Mouse (Mus musculus) heart, embryonic 14.5 days (tissue): ENCODE measurements at regions not wholly inside any gene's neighbourhood (a gene's known extent, or its start where the extent isn't known, plus 50 kb on each side); places are given as distances from the start of the nearest gene placed in this dataset.

Source experiments
- ATAC-seq: fragments of 200-750 bp; cut with Nextera tagmentation; 2 replicates; pipeline ENCODE4 v1.8.0; 2017; ENCODE audit warnings: low read depth, moderate TSS enrichment; ENCODE audit not compliant: insufficient number of reproducible peaks, insufficient read depth, low FRiP score
- H3K27ac ChIP-seq, 2 experiments: fragments of 200-500 bp in 1 of 2; fragments of 300-500 bp in 1 of 2; sonication (generic) in 1 of 2; replicated peaks in 1 of 2; 2 replicates each; pipeline ENCODE4 v1.5.1; 2012 to 2014; ENCODE audit warnings: low read depth in 2 of 2, low read length in 2 of 2, control low read depth in 1 of 2, mild to moderate bottlenecking in 1 of 2, mixed read lengths in 1 of 2; ENCODE audit not compliant: control insufficient read depth in 1 of 2, insufficient read depth in 1 of 2
- H3K27me3 ChIP-seq: fragments of 300-500 bp; sonication (generic); 2 replicates; pipeline ENCODE4 v1.6.1; 2014; ENCODE audit warnings: mild to moderate bottlenecking, low read length, control low read depth; ENCODE audit not compliant: control insufficient read depth, insufficient read depth
- H3K36me3 ChIP-seq: fragments of 300-500 bp; sonication (generic); 2 replicates; pipeline ENCODE4 v1.6.1; 2014; ENCODE audit warnings: mild to moderate bottlenecking, control low read depth, low read length, mixed read lengths; ENCODE audit not compliant: control insufficient read depth, insufficient read depth
- H3K4me1 ChIP-seq, 2 experiments: fragments of 200-500 bp in 1 of 2; fragments of 300-500 bp in 1 of 2; sonication (generic) in 1 of 2; 2 replicates each; pipeline ENCODE4 v1.6.1; 2012 to 2014; ENCODE audit warnings: low read length in 2 of 2, control low read depth in 1 of 2, mixed read lengths in 1 of 2; ENCODE audit not compliant: control insufficient read depth in 2 of 2, insufficient read depth in 2 of 2
- H3K4me2 ChIP-seq: fragments of 300-500 bp; sonication (generic); 2 replicates; pipeline ENCODE4 v1.6.1; 2014; ENCODE audit warnings: mild to moderate bottlenecking, low read length
- H3K4me3 ChIP-seq, 2 experiments: fragments of 200-500 bp in 1 of 2; fragments of 300-500 bp in 1 of 2; sonication (generic) in 1 of 2; 2 replicates each; pipeline ENCODE4 v1.5.1; 2012 to 2014; ENCODE audit warnings: low read length in 2 of 2, mild to moderate bottlenecking in 2 of 2, control low read depth in 1 of 2, low read depth in 1 of 2, moderate library complexity in 1 of 2; ENCODE audit not compliant: control insufficient read depth in 1 of 2, insufficient read depth in 1 of 2
- H3K9ac ChIP-seq: fragments of 300-500 bp; sonication (generic); 2 replicates; pipeline ENCODE4 v1.6.1; 2014; ENCODE audit warnings: mild to moderate bottlenecking, low read length
- H3K9me3 ChIP-seq: fragments of 300-500 bp; sonication (generic); 2 replicates; pipeline ENCODE4 v1.6.1; 2016; ENCODE audit warnings: low read length, control low read depth; ENCODE audit not compliant: control insufficient read depth
- WGBS: fragments of 180-500 bp; shearing (Covaris S2); extraction: QIAGEN DNeasy Blood & Tissue Kit; methylation state at CpG from one replicate; pipeline ENCODE4 v1.1.7; 2014; 5-methylcytosine and 5-hydroxymethylcytosine counted together

- Histone ChIP-seq H3K4me2 (no peak overlapping the region), H3K9me3 (no peaks in the 10 kb centered on the region), H3K4me3 (no peak overlapping the region), H3K9ac (no peak overlapping the region), H3K27me3 (no peaks in the 10 kb centered on the region), H3K27ac (no peak overlapping the region), H3K4me1 (peaks cover 0 to 4% of the 10 kb centered on the region in 2 experiments; a peak in 1 of 4 replicates), H3K36me3 (no peaks in the 10 kb centered on the region)
- ATAC-seq: no peak
- WGBS: 38% methylated on average over 1 of the region's 1 CpGs
Measured at GRCm38 (mm10) chr3:39736639-39737038, 794.4 kb upstream of the Intu start.

GRCm38 (mm10) chr3:39745947-39746346 lies 785.1 kb upstream of the Intu start:
- Histone ChIP-seq H3K36me3 (no peaks in the 10 kb centered on the region), H3K9me3 (no peaks in the 10 kb centered on the region), H3K9ac (no peak overlapping the region), H3K4me2 (no peak overlapping the region), H3K27me3 (no peaks in the 10 kb centered on the region), H3K4me1 (peaks cover 0 to 1% of the 10 kb centered on the region in 2 experiments; a peak in 1 of 4 replicates), H3K27ac (no peak overlapping the region), H3K4me3 (no peak overlapping the region)
- 76% methylated on average over 2 of the region's 2 CpGs for WGBS
- no peak for ATAC-seq

GRCm38 (mm10) chr3:39768981-39769568 lies 762.0 kb upstream of the Intu start:
- Histone ChIP-seq H3K27ac (no peak overlapping the region), H3K4me2 (no peak overlapping the region), H3K4me1 (peaks cover 2 to 6% of the 10 kb centered on the region in 2 experiments; a peak in 3 of 4 replicates), H3K9ac (no peak overlapping the region), H3K36me3 (no peaks in the 10 kb centered on the region), H3K27me3 (no peaks in the 10 kb centered on the region), H3K4me3 (no peak overlapping the region), H3K9me3 (no peaks in the 10 kb centered on the region)
- WGBS: 93% methylated on average over 6 of the region's 6 CpGs
- ATAC-seq: no peak

- peak; percentile 67; the same call in 1 of the 2 replicates for ATAC-seq
- no peak overlapping the region for H3K4me3 ChIP-seq
- H3K9ac ChIP-seq: no peak overlapping the region
- H3K9me3 ChIP-seq: no peaks in the 10 kb centered on the region
- no peaks in the 10 kb centered on the region for H3K27me3 ChIP-seq
- peaks cover 19 to 23% of the 10 kb centered on the region in 2 experiments for H3K4me1 ChIP-seq
- 26% methylated on average over 7 of the region's 7 CpGs for WGBS
- no peak overlapping the region for H3K4me2 ChIP-seq
- peak overlapping the region; percentile 44 to 70; a peak in 3 of 4 replicates for H3K27ac ChIP-seq
- no peaks in the 10 kb centered on the region for H3K36me3 ChIP-seq
Measured at GRCm38 (mm10) chr3:39776278-39777039, 754.6 kb upstream of the Intu start.

- ATAC-seq: peak; percentile 50
- 7% methylated on average over 6 of the region's 6 CpGs for WGBS
- peak overlapping the region; percentile 43 to 76 for H3K27ac ChIP-seq
Measured at GRCm38 (mm10) chr3:39779690-39780218, 751.3 kb upstream of the Intu start.

GRCm38 (mm10) chr3:39780270-39780669 lies 750.8 kb upstream of the Intu start:
- WGBS: 15% methylated on average over 5 of the region's 5 CpGs
- H3K4me3 ChIP-seq: no peak overlapping the region
- H3K27ac ChIP-seq: peak overlapping the region; percentile 43 to 76
- no peaks in the 10 kb centered on the region for H3K27me3 ChIP-seq
- peak overlapping the region; percentile 22 for H3K4me2 ChIP-seq
- H3K9ac ChIP-seq: no peak overlapping the region
- no peaks in the 10 kb centered on the region for H3K9me3 ChIP-seq
- ATAC-seq: no peak
- H3K4me1 ChIP-seq: peaks cover 16 to 17% of the 10 kb centered on the region in 2 experiments
- no peaks in the 10 kb centered on the region for H3K36me3 ChIP-seq

More at GRCm38 (mm10) chr3:39779690-39780218, 751.3 kb upstream of the Intu start:
- Histone ChIP-seq H3K4me1 (peaks cover 16 to 17% of the 10 kb centered on the region in 2 experiments), H3K4me2 (peak overlapping the region; percentile 22), H3K9ac (0 out of 2 replicates have a peak overlapping the region, but pooled peaks have one; percentile 18), H3K9me3 (no peaks in the 10 kb centered on the region), H3K27me3 (no peaks in the 10 kb centered on the region), H3K36me3 (no peaks in the 10 kb centered on the region), H3K4me3 (no peak overlapping the region)

- Histone ChIP-seq H3K27ac (no peak overlapping the region), H3K27me3 (no peaks in the 10 kb centered on the region), H3K9ac (no peak overlapping the region), H3K9me3 (no peaks in the 10 kb centered on the region), H3K36me3 (no peaks in the 10 kb centered on the region), H3K4me1 (peaks cover 0 to 4% of the 10 kb centered on the region in 2 experiments; a peak in 2 of 4 replicates), H3K4me3 (no peak overlapping the region), H3K4me2 (no peak overlapping the region)
- WGBS: 69% methylated on average over 2 of the region's 2 CpGs
- no peak for ATAC-seq
Measured at GRCm38 (mm10) chr3:39784901-39785300, 746.2 kb upstream of the Intu start.
